8 mouse cellular contexts compared by ENCODE assay signal in the genomic region with DNA sequence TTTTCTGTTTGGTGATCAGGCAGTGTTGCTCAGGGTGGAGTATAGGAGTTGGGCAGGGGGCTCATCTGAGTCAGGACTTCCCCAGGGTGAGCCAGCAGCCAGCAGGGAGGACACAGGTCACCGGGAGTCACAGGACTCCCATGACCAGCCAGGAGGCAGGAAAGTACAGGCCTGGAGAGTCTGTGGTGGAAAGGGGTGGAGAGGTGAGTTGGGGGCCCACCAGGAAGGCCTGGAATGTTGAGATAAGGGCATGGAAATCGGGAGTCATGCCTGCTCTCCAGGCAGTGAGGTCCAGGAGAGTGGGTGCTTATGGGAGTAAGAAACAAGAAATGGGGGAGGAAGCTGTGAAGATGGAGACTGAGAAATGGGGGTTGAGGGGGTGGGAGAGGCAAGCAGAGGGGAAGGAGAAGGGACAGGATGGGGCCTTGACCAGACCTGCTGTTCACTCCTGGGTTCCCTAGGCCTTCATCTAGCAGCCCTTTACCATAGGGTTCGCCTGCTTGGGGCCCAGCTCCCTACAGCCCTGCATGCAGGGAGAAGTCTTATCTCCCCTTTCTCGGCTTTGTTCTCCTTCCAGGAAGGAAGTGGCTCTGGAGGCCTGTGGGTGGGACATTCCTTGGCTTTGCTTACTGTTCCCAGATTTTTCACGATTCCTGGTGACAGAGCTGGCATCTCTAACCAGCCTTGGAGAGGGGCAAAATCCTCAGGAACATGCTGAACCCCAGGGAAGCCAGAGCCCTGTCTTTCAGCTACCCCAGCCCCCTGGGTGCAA. TPM values are rescaled to one million over a fixed set of nuclear protein-coding genes. Genes with fewer than 3 reads are reported as not detected.
DNase-seq lines count a peak whose midpoint lies in the region; ATAC-seq and TF ChIP-seq lines count a peak whose summit lies in the region.
"Had no signal": no experiment of that assay in that cellular context is flagged by ENCODE, and none has a peak within 500 bp of the region (broad histone marks: within the 10 kb centered on the region; RNA-seq: fewer than 3 reads in every experiment).

No protein-coding gene starts in this region.

- peaks cover 44% of the 10 kb centered on the region for H3K4me1 ChIP-seq in neural tube, embryonic 13.5 days (replicated peaks)
- H3K4me1 ChIP-seq in neural tube, embryonic 15.5 days = peaks cover 19% of the 10 kb centered on the region
- H3K4me1 ChIP-seq in heart, postnatal 0 days (ENCODE audit: control insufficient read depth, insufficient read depth) = peaks cover 23% of the 10 kb centered on the region; the same call in 1 of the 2 replicates
- peaks cover 46% of the 10 kb centered on the region for H3K4me1 ChIP-seq in limb, embryonic 12.5 days (replicated peaks)
- H3K4me1 ChIP-seq in stomach, embryonic 15.5 days = peaks cover 37% of the 10 kb centered on the region

- 0 out of 2 replicates have a peak overlapping the region, but pooled peaks have one; percentile 13 for H3K27ac ChIP-seq in neural tube, embryonic 13.5 days (replicated peaks)
- no peak overlapping the region for H3K27ac ChIP-seq in neural tube, embryonic 15.5 days (replicated peaks)
- H3K27ac ChIP-seq in heart, postnatal 0 days (ENCODE audit: low read depth) = peak overlapping the region; percentile 84
- H3K27ac ChIP-seq in limb, embryonic 12.5 days = peak overlapping the region; percentile 59
- peak overlapping the region; percentile 69; the same call in 1 of the 2 replicates for H3K27ac ChIP-seq in stomach, embryonic 15.5 days
- H3K27ac ChIP-seq: neural tube, embryonic 12.5 days had no signal

- H3K9ac ChIP-seq in neural tube, embryonic 13.5 days = no peak overlapping the region
- no peak overlapping the region for H3K9ac ChIP-seq in neural tube, embryonic 15.5 days (replicated peaks)
- 0 out of 2 replicates have a peak overlapping the region, but pooled peaks have one; percentile 0 for H3K9ac ChIP-seq in heart, postnatal 0 days (replicated peaks; ENCODE audit: low read depth, low read length)
- H3K9ac ChIP-seq in limb, embryonic 12.5 days (replicated peaks) = no peak overlapping the region; the same call in 1 of the 2 replicates
- no peak overlapping the region for H3K9ac ChIP-seq in stomach, embryonic 15.5 days
- H3K9ac ChIP-seq: neural tube, embryonic 12.5 days had no signal

- H3K4me2 ChIP-seq in neural tube, embryonic 13.5 days = no peak overlapping the region
- H3K4me2 ChIP-seq in neural tube, embryonic 15.5 days = no peak overlapping the region
- no peak overlapping the region for H3K4me2 ChIP-seq in heart, postnatal 0 days (ENCODE audit: low read depth, low read length)
- no peak overlapping the region for H3K4me2 ChIP-seq in limb, embryonic 12.5 days
- H3K4me2 ChIP-seq in stomach, embryonic 15.5 days = no peak overlapping the region
- H3K4me2 ChIP-seq: neural tube, embryonic 12.5 days had no signal

- H3K36me3 ChIP-seq in neural tube, embryonic 13.5 days = no peaks in the 10 kb centered on the region
- no peaks in the 10 kb centered on the region for H3K36me3 ChIP-seq in neural tube, embryonic 15.5 days
- H3K36me3 ChIP-seq in heart, postnatal 0 days (replicated peaks; ENCODE audit: control insufficient read depth, insufficient read depth, low read length) = no peaks in the 10 kb centered on the region
- no peaks in the 10 kb centered on the region for H3K36me3 ChIP-seq in limb, embryonic 12.5 days
- no peaks in the 10 kb centered on the region for H3K36me3 ChIP-seq in stomach, embryonic 15.5 days
- H3K36me3 ChIP-seq: neural tube, embryonic 12.5 days had no signal

- 55% methylated on average over 5 of the region's 5 CpGs for WGBS in neural tube, embryonic 13.5 days
- WGBS in neural tube, embryonic 15.5 days = 56% methylated on average over 5 of the region's 5 CpGs
- WGBS in heart, postnatal 0 days = 9% methylated on average over 5 of the region's 5 CpGs
- 36% methylated on average over 5 of the region's 5 CpGs for WGBS in limb, embryonic 12.5 days
- 28% methylated on average over 5 of the region's 5 CpGs for WGBS in stomach, embryonic 15.5 days

- H3K9me3 ChIP-seq in neural tube, embryonic 13.5 days = no peaks in the 10 kb centered on the region
- no peaks in the 10 kb centered on the region for H3K9me3 ChIP-seq in neural tube, embryonic 15.5 days (replicated peaks)
- no peaks in the 10 kb centered on the region for H3K9me3 ChIP-seq in heart, postnatal 0 days (replicated peaks; ENCODE audit: control insufficient read depth, low read length)
- H3K9me3 ChIP-seq in limb, embryonic 12.5 days = peaks cover 7% of the 10 kb centered on the region; the same call in 1 of the 2 replicates
- H3K9me3 ChIP-seq in stomach, embryonic 15.5 days = no peaks in the 10 kb centered on the region
- H3K9me3 ChIP-seq: neural tube, embryonic 12.5 days had no signal

- TF ChIP-seq EP300 in heart, postnatal 0 days (IDR thresholded peaks at IDR 0.05; ENCODE audit: low read depth) = peak; percentile 66; the same call in 1 of the 2 replicates

- H3K4me3 ChIP-seq in neural tube, embryonic 13.5 days = no peak overlapping the region
- no peak overlapping the region for H3K4me3 ChIP-seq in neural tube, embryonic 15.5 days (replicated peaks)
- no peak overlapping the region for H3K4me3 ChIP-seq in heart, postnatal 0 days (ENCODE audit: low read depth, low read length)
- H3K4me3 ChIP-seq in limb, embryonic 12.5 days (replicated peaks) = no peak overlapping the region
- no peak overlapping the region for H3K4me3 ChIP-seq in stomach, embryonic 15.5 days (replicated peaks)
- H3K4me3 ChIP-seq: neural tube, embryonic 12.5 days had no signal

- TF ChIP-seq CTCF in heart, postnatal 0 days (IDR thresholded peaks at IDR 0.05; ENCODE audit: low read depth) = no peak

- peak; percentile 67 for DNase-seq in heart, postnatal 0 days (ENCODE audit: low spot score)
- no peak for DNase-seq in cerebellum, adult 8-10 months
- no peak for DNase-seq in thymus, postnatal 14 days

- no peaks in the 10 kb centered on the region for H3K27me3 ChIP-seq in neural tube, embryonic 13.5 days
- no peaks in the 10 kb centered on the region for H3K27me3 ChIP-seq in neural tube, embryonic 15.5 days (replicated peaks)
- no peaks in the 10 kb centered on the region for H3K27me3 ChIP-seq in heart, postnatal 0 days (ENCODE audit: control insufficient read depth, insufficient read depth, low read length)
- no peaks in the 10 kb centered on the region for H3K27me3 ChIP-seq in limb, embryonic 12.5 days
- no peaks in the 10 kb centered on the region for H3K27me3 ChIP-seq in stomach, embryonic 15.5 days (replicated peaks)

- ATAC-seq in neural tube, embryonic 13.5 days (ENCODE audit: low read depth) = no peak
- no peak for ATAC-seq in neural tube, embryonic 15.5 days (ENCODE audit: low FRiP score)
- ATAC-seq in heart, postnatal 0 days (ENCODE audit: insufficient read depth, low read depth) = peak; percentile 65
- no peak for ATAC-seq in limb, embryonic 12.5 days (ENCODE audit: insufficient number of reproducible peaks, insufficient read depth, low FRiP score, low TSS enrichment, low read depth)
- ATAC-seq in stomach, embryonic 15.5 days (ENCODE audit: insufficient read depth, low FRiP score, low read depth) = peak; percentile 61

RNA-seq across cellular contexts. Expression of a gene that starts 28.2 kb away (rescaled TPM):
- polyA plus RNA-seq in neural tube, embryonic 13.5 days (2015; fragmentation: Nextera tagmentation; extraction: Ambion mirVana) = not detected in 2 replicates
- 0.52 TPM in 1 of 2 replicates, not detected in the other for polyA plus RNA-seq in neural tube, embryonic 15.5 days (2015; fragmentation: Nextera tagmentation; extraction: Ambion mirVana)
- 0.73 TPM in 1 of 2 replicates, not detected in the other for total RNA-seq in heart, postnatal 0 days (2014; rRNA removed; ENCODE audit: low replicate concordance)
- polyA plus RNA-seq in heart, postnatal 0 days (2015; fragmentation: Nextera tagmentation; extraction: Ambion mirVana) = 0.11 TPM in 2 replicates
- polyA plus RNA-seq in limb, embryonic 12.5 days (2016; fragmentation: Nextera tagmentation; extraction: Ambion mirVana) = 0.40 and 0.49 TPM in 2 replicates
- polyA plus RNA-seq in stomach, embryonic 15.5 days (2015; fragmentation: Nextera tagmentation; extraction: Ambion mirVana) = 0.21 and 0.27 TPM in 2 replicates

RNA-seq across cellular contexts. Expression of a gene that starts 37.6 kb away (rescaled TPM):
- polyA plus RNA-seq in neural tube, embryonic 13.5 days (2015; fragmentation: Nextera tagmentation; extraction: Ambion mirVana) = 0.40 TPM in 1 of 2 replicates, not detected in the other
- polyA plus RNA-seq in neural tube, embryonic 15.5 days (2015; fragmentation: Nextera tagmentation; extraction: Ambion mirVana) = 0.09 and 0.22 TPM in 2 replicates
- total RNA-seq in heart, postnatal 0 days (2014; rRNA removed; ENCODE audit: low replicate concordance) = 0.69 TPM in 1 of 2 replicates, not detected in the other
- polyA plus RNA-seq in heart, postnatal 0 days (2015; fragmentation: Nextera tagmentation; extraction: Ambion mirVana) = 0.05 and 0.12 TPM in 2 replicates
- polyA plus RNA-seq in limb, embryonic 12.5 days (2016; fragmentation: Nextera tagmentation; extraction: Ambion mirVana) = 0.65 and 0.73 TPM in 2 replicates
- polyA plus RNA-seq in stomach, embryonic 15.5 days (2015; fragmentation: Nextera tagmentation; extraction: Ambion mirVana) = 1.4 and 1.5 TPM in 2 replicates

Comparison
In these comparisons a context has a peak if more than half of its experiments do, and no peak if none do; other contexts are left out.
1. ATAC-seq: peak in heart, postnatal 0 days (single experiment) and stomach, embryonic 15.5 days (single experiment); none in neural tube, embryonic 13.5 days (single experiment), neural tube, embryonic 15.5 days (single experiment) and limb, embryonic 12.5 days (single experiment).